Mouse (Mus musculus) thymus, adult 2 months (tissue): ENCODE measurements around the gene Tmem100.

Experiments used
- CTCF ChIP-seq: fragments of 200-500 bp; IDR thresholded peaks from 2 replicates; pipeline ENCODE4 v1.5.1; 2012; ENCODE audit warnings: mild to moderate bottlenecking, control low read depth, low read length, moderate library complexity, borderline replicate concordance; ENCODE audit not compliant: control insufficient read depth, poor library complexity, insufficient read depth; ENCODE audit errors: extremely low read depth
- POLR2A ChIP-seq: fragments of 200-500 bp; IDR thresholded peaks from 2 replicates; pipeline ENCODE4 v1.6.1; 2012; ENCODE audit warnings: mild to moderate bottlenecking, low read length, control low read depth, moderate library complexity; ENCODE audit not compliant: control insufficient read depth, poor library complexity, insufficient read depth; ENCODE audit errors: extremely low read depth

GRCm38 (mm10) chr11:90029841-90030398, at the start of gene Tmem100:
- no peak for TF ChIP-seq POLR2A
- TF ChIP-seq CTCF, result no peak
